Mouse (Mus musculus): Measurements from ENCODE around the gene Med22.

DNA sequence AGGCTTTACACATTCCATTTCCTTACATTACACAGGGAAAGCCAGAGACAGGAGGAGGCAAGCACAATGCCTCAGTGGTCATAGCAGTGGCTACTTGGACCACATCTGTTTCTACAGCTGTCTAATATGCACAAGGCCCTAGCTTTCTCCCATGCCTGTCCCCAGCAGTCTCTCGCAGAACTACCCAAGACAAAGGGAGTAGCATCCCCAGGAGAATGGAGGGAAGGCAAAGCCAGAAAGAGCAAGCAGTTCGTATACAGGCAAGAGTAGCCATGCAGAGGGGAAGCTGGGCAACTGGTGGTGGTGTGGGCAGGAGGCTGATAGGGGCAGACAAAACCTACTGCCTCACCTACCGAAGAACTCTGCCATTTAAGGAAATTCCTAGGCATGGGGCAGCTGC, 4.0 kb downstream of the Med22 start:
- TF ChIP-seq CTCF (IDR thresholded peaks at IDR 0.05; ENCODE audit: control insufficient read depth, insufficient read depth, insufficient replicate concordance, low read depth, low read length) (no peak), POLR2A (IDR thresholded peaks at IDR 0.05; ENCODE audit: control insufficient read depth, low read depth, low read length) (no peak)
